Mouse (Mus musculus) hindbrain, embryonic 13.5 days (tissue): ENCODE measurements around the gene Adam3. TPM values are rescaled to one million over a fixed set of nuclear protein-coding genes. Genes with fewer than 3 reads are reported as not detected.

Experiments used
- ATAC-seq: fragments of 200-750 bp; cut with Nextera tagmentation; 2 replicates; pipeline ENCODE4 v1.8.0; 2017; ENCODE audit warnings: moderate TSS enrichment; ENCODE audit not compliant: low FRiP score
- H3K27ac ChIP-seq: fragments of 300-500 bp; sonication (generic); 2 replicates; pipeline ENCODE4 v1.5.1; 2015; ENCODE audit warnings: inconsistent platforms, mild to moderate bottlenecking, moderate library complexity
- H3K27me3 ChIP-seq: fragments of 300-500 bp; sonication (generic); 2 replicates; pipeline ENCODE4 v1.6.1; 2015; ENCODE audit warnings: mild to moderate bottlenecking, inconsistent platforms
- H3K36me3 ChIP-seq: fragments of 300-500 bp; sonication (generic); 2 replicates; pipeline ENCODE4 v1.6.1; 2015; ENCODE audit warnings: mild to moderate bottlenecking, inconsistent platforms
- H3K4me1 ChIP-seq: fragments of 300-500 bp; sonication (generic); replicated peaks from 2 replicates; pipeline ENCODE4 v1.6.1; 2015; ENCODE audit warnings: inconsistent platforms
- H3K4me2 ChIP-seq: fragments of 300-500 bp; sonication (generic); 2 replicates; pipeline ENCODE4 v1.6.1; 2015; ENCODE audit warnings: inconsistent platforms, mild to moderate bottlenecking, moderate library complexity
- H3K4me3 ChIP-seq: fragments of 300-500 bp; sonication (generic); 2 replicates; pipeline ENCODE4 v1.5.1; 2015; ENCODE audit warnings: mild to moderate bottlenecking, inconsistent platforms
- H3K9ac ChIP-seq: fragments of 300-500 bp; sonication (generic); 2 replicates; pipeline ENCODE4 v1.6.1; 2015; ENCODE audit warnings: mild to moderate bottlenecking, inconsistent platforms
- H3K9me3 ChIP-seq: fragments of 300-500 bp; sonication (generic); 2 replicates; pipeline ENCODE4 v1.6.1; 2016; ENCODE audit warnings: inconsistent platforms
- WGBS: fragments of 180-500 bp; shearing (Covaris S2); methylation state at CpG from one replicate; pipeline ENCODE4 v1.1.7; 2015; 5-methylcytosine and 5-hydroxymethylcytosine counted together
- polyA plus RNA-seq: library from polyadenylated mRNA; unstranded; fragments of >200 nt; fragmentation: Nextera tagmentation; extraction: Ambion mirVana; gene quantifications from 2 replicates; pipeline ENCODE4 v1.2.1, GENCODE M21; 2015

Adam3 gene
- polyA plus RNA-seq = 0.19 and 0.71 TPM in 2 replicates

- ATAC-seq = no peak
- no peak within 1 kb of the TSS for H3K9ac ChIP-seq
- H3K27ac ChIP-seq = no peak within 1 kb of the TSS
- 69% methylated on average over 11 of the region's 11 CpGs for WGBS
- H3K27me3 ChIP-seq = no peaks in the 10 kb centered on the region
- no peak within 1 kb of the TSS for H3K4me3 ChIP-seq
- 0 out of 2 replicates have a peak, but pooled peaks cover 3% of the 10 kb centered on the region for H3K4me1 ChIP-seq
- no peak within 1 kb of the TSS for H3K4me2 ChIP-seq
- no peaks in the 10 kb centered on the region for H3K36me3 ChIP-seq
- no peaks in the 10 kb centered on the region for H3K9me3 ChIP-seq
Measured at GRCm38 (mm10) chr8:24725630-24726029, at the start of gene Adam3. Gene Adam3 (minus strand): TSS chr8:24725852.

- Histone ChIP-seq H3K4me1 (0 out of 2 replicates have a peak, but pooled peaks cover 3% of the 10 kb centered on the region), H3K27ac (no peak overlapping the region), H3K4me2 (no peak overlapping the region), H3K36me3 (no peaks in the 10 kb centered on the region), H3K4me3 (no peak overlapping the region), H3K9ac (no peak overlapping the region), H3K27me3 (no peaks in the 10 kb centered on the region), H3K9me3 (no peaks in the 10 kb centered on the region)
- ATAC-seq = no peak
- WGBS = 75% methylated on average over 16 of the region's 16 CpGs
Measured at GRCm38 (mm10) chr8:24724886-24725626, 596 bp downstream of the Adam3 start.

Other genes starting within 250 kb of the Adam3 start
- 0.53 and 0.65 TPM in 2 replicates for gene Adam5, start 98.5 kb upstream of the Adam3 start, polyA plus RNA-seq